Comparison of ENCODE assay signal across 8 mouse cellular contexts in genomic region chr2:32928235-32928946, GRCm38 (mm10). TPM values are rescaled to one million over a fixed set of nuclear protein-coding genes. Genes with fewer than 3 reads are reported as not detected.
DNase-seq lines count a peak whose midpoint lies in the region; ATAC-seq and TF ChIP-seq lines count a peak whose summit lies in the region.

No protein-coding gene starts in this region.

- no peaks in the 10 kb centered on the region for H3K27me3 ChIP-seq in embryonic facial prominence, embryonic 12.5 days
- H3K27me3 ChIP-seq in heart, embryonic 12.5 days (replicated peaks): no peaks in the 10 kb centered on the region
- no peaks in the 10 kb centered on the region for H3K27me3 ChIP-seq in kidney, embryonic 16.5 days (ENCODE audit: insufficient read depth, low read length)
- no peaks in the 10 kb centered on the region for H3K27me3 ChIP-seq in liver, adult 2 months (ENCODE audit: control insufficient read depth, insufficient read depth, low read length)
- no peaks in the 10 kb centered on the region for H3K27me3 ChIP-seq in testis, adult 2 months (ENCODE audit: control insufficient read depth, insufficient read depth, low read length)

- DNase-seq in urinary bladder, postnatal 14 days (ENCODE audit: low spot score): peak; percentile 85
- DNase-seq in urinary bladder, postnatal 10 days (ENCODE audit: low spot score): no peak
- peak; percentile 81 for DNase-seq in liver, adult 2 months (ENCODE audit: extremely low read depth, low read depth, low spot score)
- DNase-seq in naive thymus-derived CD4-positive, alpha-beta T cell, adult 2 months (ENCODE audit: low read depth): peak; percentile 35

- no peak for TF ChIP-seq POLR2A in liver, adult 2 months (IDR thresholded peaks at IDR 0.05; ENCODE audit: extremely low read depth, insufficient read depth, low read length)
- no peak for TF ChIP-seq POLR2A in testis, adult 2 months (IDR thresholded peaks at IDR 0.05; ENCODE audit: control insufficient read depth, low read depth, low read length)

- no peak overlapping the region for H3K4me2 ChIP-seq in embryonic facial prominence, embryonic 12.5 days (replicated peaks)
- H3K4me2 ChIP-seq in heart, embryonic 12.5 days: no peak overlapping the region
- H3K4me2 ChIP-seq in kidney, embryonic 16.5 days (replicated peaks; ENCODE audit: low read depth, low read length): no peak overlapping the region

- WGBS in embryonic facial prominence, embryonic 12.5 days: 31% methylated on average over 10 of the region's 10 CpGs
- WGBS in heart, embryonic 12.5 days: 28% methylated on average over 10 of the region's 10 CpGs
- 32% methylated on average over 10 of the region's 10 CpGs for whole genome bisulfite sequencing in kidney, embryonic 16.5 days
- 20% methylated on average over 10 of the region's 10 CpGs for WGBS in liver, adult 2 months

- no peak overlapping the region for H3K27ac ChIP-seq in embryonic facial prominence, embryonic 12.5 days
- no peak overlapping the region for H3K27ac ChIP-seq in heart, embryonic 12.5 days (ENCODE audit: poor library complexity, severe bottlenecking)
- H3K27ac ChIP-seq in kidney, embryonic 16.5 days (ENCODE audit: low read length): no peak overlapping the region
- peak overlapping the region; percentile 79 for H3K27ac ChIP-seq in liver, adult 2 months (replicated peaks; ENCODE audit: insufficient read depth, low read depth, low read length)
- no peak overlapping the region for H3K27ac ChIP-seq in testis, adult 2 months (ENCODE audit: control insufficient read depth, insufficient read depth, low read depth, low read length)

- no peak overlapping the region for H3K9ac ChIP-seq in embryonic facial prominence, embryonic 12.5 days
- no peak overlapping the region for H3K9ac ChIP-seq in heart, embryonic 12.5 days
- H3K9ac ChIP-seq in kidney, embryonic 16.5 days (replicated peaks; ENCODE audit: low read length): no peak overlapping the region
- peak overlapping the region; percentile 21 for H3K9ac ChIP-seq in liver, adult 2 months (ENCODE audit: low read depth, low read length)

- H3K9me3 ChIP-seq in embryonic facial prominence, embryonic 12.5 days: no peaks in the 10 kb centered on the region
- no peaks in the 10 kb centered on the region for H3K9me3 ChIP-seq in heart, embryonic 12.5 days (replicated peaks)
- H3K9me3 ChIP-seq in kidney, embryonic 16.5 days (ENCODE audit: low read length): no peaks in the 10 kb centered on the region

- peaks cover 43% of the 10 kb centered on the region for H3K36me3 ChIP-seq in embryonic facial prominence, embryonic 12.5 days
- H3K36me3 ChIP-seq in heart, embryonic 12.5 days: peaks cover 71% of the 10 kb centered on the region
- H3K36me3 ChIP-seq in kidney, embryonic 16.5 days (ENCODE audit: insufficient read depth, low read length): peaks cover 17% of the 10 kb centered on the region
- H3K36me3 ChIP-seq in liver, adult 2 months (ENCODE audit: control insufficient read depth, insufficient read depth, low read length): no peaks in the 10 kb centered on the region
- H3K36me3 ChIP-seq in testis, adult 2 months (ENCODE audit: control insufficient read depth, insufficient read depth, low read length): no peaks in the 10 kb centered on the region

- 0 out of 2 replicates have a peak, but pooled peaks have one; percentile 28 for ATAC-seq in embryonic facial prominence, embryonic 12.5 days (ENCODE audit: insufficient number of reproducible peaks, insufficient read depth, low FRiP score, low TSS enrichment)
- peak; percentile 53 for ATAC-seq in heart, embryonic 12.5 days (ENCODE audit: insufficient number of reproducible peaks, low FRiP score)
- peak; percentile 77 for ATAC-seq in kidney, embryonic 16.5 days (ENCODE audit: low FRiP score, low TSS enrichment)

- no peaks in the 10 kb centered on the region for H3K79me2 ChIP-seq in liver, adult 2 months (ENCODE audit: control insufficient read depth, insufficient read depth, low read length)

- no peaks in the 10 kb centered on the region for H3K4me1 ChIP-seq in embryonic facial prominence, embryonic 12.5 days
- no peaks in the 10 kb centered on the region for H3K4me1 ChIP-seq in heart, embryonic 12.5 days (replicated peaks)
- no peaks in the 10 kb centered on the region for H3K4me1 ChIP-seq in kidney, embryonic 16.5 days (ENCODE audit: insufficient read depth, low read length)
- H3K4me1 ChIP-seq in liver, adult 2 months (ENCODE audit: control insufficient read depth, insufficient read depth, low read length): peaks cover 15% of the 10 kb centered on the region; the same call in 1 of the 2 replicates
- H3K4me1 ChIP-seq in testis, adult 2 months (ENCODE audit: control insufficient read depth, insufficient read depth, low read length): no peaks in the 10 kb centered on the region

- H3K4me3 ChIP-seq in embryonic facial prominence, embryonic 12.5 days: no peak overlapping the region
- no peak overlapping the region for H3K4me3 ChIP-seq in heart, embryonic 12.5 days
- H3K4me3 ChIP-seq in kidney, embryonic 16.5 days (ENCODE audit: low read length): no peak overlapping the region
- H3K4me3 ChIP-seq in liver, adult 2 months (ENCODE audit: insufficient read depth, low read depth, low read length): no peak overlapping the region
- H3K4me3 ChIP-seq in testis, adult 2 months (ENCODE audit: control insufficient read depth, low read depth, low read length): no peak overlapping the region

- peak; percentile 95 for TF ChIP-seq CTCF in liver, adult 2 months (IDR thresholded peaks at IDR 0.05; ENCODE audit: low read depth, low read length)
- peak; percentile 65; the same call in 1 of the 2 replicates for TF ChIP-seq CTCF in testis, adult 2 months (IDR thresholded peaks at IDR 0.05; ENCODE audit: control insufficient read depth, insufficient read depth, insufficient replicate concordance, low read depth, low read length)

RNA-seq across cellular contexts. Expression of gene Rpl12, which starts 33.0 kb away (rescaled TPM):
- polyA plus RNA-seq in embryonic facial prominence, embryonic 12.5 days (2016; fragmentation: Nextera tagmentation; extraction: Ambion mirVana): 160 and 169 TPM in 2 replicates
- polyA plus RNA-seq in heart, embryonic 12.5 days (2016; fragmentation: Nextera tagmentation; extraction: Ambion mirVana): 99.8 and 114 TPM in 2 replicates
- polyA plus RNA-seq in kidney, embryonic 16.5 days (2015; fragmentation: Nextera tagmentation; extraction: Ambion mirVana): 149 and 176 TPM in 2 replicates
- 473 and 515 TPM in 2 replicates for total RNA-seq in liver, adult 2 months (2014; rRNA removed)
- polyA plus RNA-seq in liver, adult 2 months (2012; rRNA removed): 134 and 158 TPM in 2 replicates
- 151 and 167 TPM in 2 replicates for polyA plus RNA-seq in testis, adult 2 months (2012; rRNA removed)

RNA-seq across cellular contexts. Expression of gene Lrsam1, which starts 33.0 kb away (rescaled TPM):
- polyA plus RNA-seq in embryonic facial prominence, embryonic 12.5 days (2016; fragmentation: Nextera tagmentation; extraction: Ambion mirVana): 14.3 and 14.4 TPM in 2 replicates
- polyA plus RNA-seq in heart, embryonic 12.5 days (2016; fragmentation: Nextera tagmentation; extraction: Ambion mirVana): 11.1 and 11.8 TPM in 2 replicates
- 11.7 and 12.2 TPM in 2 replicates for polyA plus RNA-seq in kidney, embryonic 16.5 days (2015; fragmentation: Nextera tagmentation; extraction: Ambion mirVana)
- 6.0 and 9.7 TPM in 2 replicates for total RNA-seq in liver, adult 2 months (2014; rRNA removed)
- polyA plus RNA-seq in liver, adult 2 months (2012; rRNA removed): 8.8 and 9.7 TPM in 2 replicates
- polyA plus RNA-seq in testis, adult 2 months (2012; rRNA removed): 4.6 and 5.3 TPM in 2 replicates

RNA-seq across cellular contexts. Expression of gene Fam129b, which starts 52.5 kb away (rescaled TPM):
- polyA plus RNA-seq in embryonic facial prominence, embryonic 12.5 days (2016; fragmentation: Nextera tagmentation; extraction: Ambion mirVana): 48.8 and 54.7 TPM in 2 replicates
- polyA plus RNA-seq in heart, embryonic 12.5 days (2016; fragmentation: Nextera tagmentation; extraction: Ambion mirVana): 62.0 and 64.4 TPM in 2 replicates
- polyA plus RNA-seq in kidney, embryonic 16.5 days (2015; fragmentation: Nextera tagmentation; extraction: Ambion mirVana): 54.4 and 56.2 TPM in 2 replicates
- total RNA-seq in liver, adult 2 months (2014; rRNA removed): 6.5 and 6.8 TPM in 2 replicates
- 5.6 and 10.5 TPM in 2 replicates for polyA plus RNA-seq in liver, adult 2 months (2012; rRNA removed)
- 2.0 and 3.1 TPM in 2 replicates for polyA plus RNA-seq in testis, adult 2 months (2012; rRNA removed)

RNA-seq across cellular contexts. Expression of gene Slc2a8, which starts 53.5 kb away (rescaled TPM):
- 24.3 and 25.5 TPM in 2 replicates for polyA plus RNA-seq in embryonic facial prominence, embryonic 12.5 days (2016; fragmentation: Nextera tagmentation; extraction: Ambion mirVana)
- 19.7 and 20.0 TPM in 2 replicates for polyA plus RNA-seq in heart, embryonic 12.5 days (2016; fragmentation: Nextera tagmentation; extraction: Ambion mirVana)
- polyA plus RNA-seq in kidney, embryonic 16.5 days (2015; fragmentation: Nextera tagmentation; extraction: Ambion mirVana): 36.9 and 39.2 TPM in 2 replicates
- 7.9 and 9.4 TPM in 2 replicates for total RNA-seq in liver, adult 2 months (2014; rRNA removed)
- polyA plus RNA-seq in liver, adult 2 months (2012; rRNA removed): 59.4 and 66.1 TPM in 2 replicates
- polyA plus RNA-seq in testis, adult 2 months (2012; rRNA removed): 50.8 and 62.8 TPM in 2 replicates
